Mouse (Mus musculus) heart, embryonic 15.5 days (tissue): ENCODE data around the gene Cntd1. TPM values are rescaled to one million over a fixed set of nuclear protein-coding genes. Genes with fewer than 3 reads are reported as not detected.

Experiments
- ATAC-seq: fragments of 200-750 bp; cut with Nextera tagmentation; replicated peaks from 2 replicates; pipeline ENCODE4 v1.8.0; 2017; ENCODE audit warnings: low read depth, moderate TSS enrichment; ENCODE audit not compliant: insufficient number of reproducible peaks, insufficient read depth, low FRiP score
- H3K27ac ChIP-seq: fragments of 300-500 bp; sonication (generic); 2 replicates; pipeline ENCODE4 v1.5.1; 2015; ENCODE audit warnings: mild to moderate bottlenecking, inconsistent platforms
- H3K27me3 ChIP-seq: fragments of 300-500 bp; sonication (generic); 2 replicates; pipeline ENCODE4 v1.6.1; 2015; ENCODE audit warnings: inconsistent platforms
- H3K36me3 ChIP-seq: fragments of 300-500 bp; sonication (generic); 2 replicates; pipeline ENCODE4 v1.6.1; 2015; ENCODE audit warnings: mild to moderate bottlenecking, inconsistent platforms
- H3K4me1 ChIP-seq: fragments of 300-500 bp; sonication (generic); replicated peaks from 2 replicates; pipeline ENCODE4 v1.6.1; 2015; ENCODE audit warnings: inconsistent platforms
- H3K4me2 ChIP-seq: fragments of 300-500 bp; sonication (generic); 2 replicates; pipeline ENCODE4 v1.6.1; 2015; ENCODE audit warnings: inconsistent platforms, mild to moderate bottlenecking, moderate library complexity
- H3K4me3 ChIP-seq: fragments of 300-500 bp; sonication (generic); 2 replicates; pipeline ENCODE4 v1.5.1; 2015; ENCODE audit warnings: mild to moderate bottlenecking, inconsistent platforms
- H3K9ac ChIP-seq: fragments of 300-500 bp; sonication (generic); 2 replicates; pipeline ENCODE4 v1.6.1; 2015; ENCODE audit warnings: mild to moderate bottlenecking, inconsistent platforms
- H3K9me3 ChIP-seq: fragments of 300-500 bp; sonication (generic); replicated peaks from 2 replicates; pipeline ENCODE4 v1.6.1; 2016; ENCODE audit warnings: inconsistent platforms
- WGBS: fragments of 180-500 bp; shearing (Covaris S2); methylation state at CpG from one replicate; pipeline ENCODE4 v1.1.7; 2015; ENCODE audit warnings: mixed read lengths; 5-methylcytosine and 5-hydroxymethylcytosine counted together
- polyA plus RNA-seq: library from polyadenylated mRNA; unstranded; fragments of >200 nt; fragmentation: Nextera tagmentation; extraction: Ambion mirVana; gene quantifications from 2 replicates; pipeline ENCODE4 v1.2.1, GENCODE M21; 2015

The Cntd1 gene
- polyA plus RNA-seq, 1 experiment from 2014 or later = 0.68 TPM

DNA sequence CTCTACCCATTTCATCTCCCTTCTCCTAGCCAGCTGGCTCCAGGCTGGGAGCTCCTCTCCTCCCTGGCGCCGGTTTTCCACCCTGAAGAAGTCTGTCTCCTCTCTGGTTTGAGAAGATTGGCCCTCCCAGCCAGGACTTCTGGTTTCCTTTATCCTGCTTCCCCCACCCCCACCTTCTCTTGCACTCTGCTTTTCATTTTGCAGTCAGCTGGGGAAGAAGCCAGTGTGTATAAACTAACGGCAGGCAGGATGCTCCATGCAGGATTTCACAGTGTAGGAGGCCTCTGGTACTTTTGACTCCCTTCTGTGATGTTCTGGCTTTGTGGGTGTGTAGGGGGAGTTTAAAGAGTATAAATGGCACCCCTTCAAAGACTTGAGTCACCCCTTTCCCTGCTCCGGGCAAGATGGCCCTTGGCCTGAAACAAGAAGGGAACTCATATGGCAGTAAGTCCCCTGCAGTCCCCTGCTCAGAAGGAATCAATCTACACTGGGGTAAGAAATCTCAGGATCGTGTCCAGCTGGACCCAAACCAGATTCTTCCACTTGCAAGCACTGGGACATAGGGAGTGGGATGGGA lies 40.7 kb upstream of the Cntd1 start:
- Histone ChIP-seq H3K4me2 (0 out of 2 replicates have a peak overlapping the region, but pooled peaks have one; percentile 21), H3K9me3 (no peaks in the 10 kb centered on the region), H3K9ac (no peak overlapping the region), H3K27me3 (0 out of 2 replicates have a peak, but pooled peaks cover 3% of the 10 kb centered on the region), H3K4me3 (no peak overlapping the region), H3K27ac (peak overlapping the region; percentile 73), H3K4me1 (peaks cover 7% of the 10 kb centered on the region; the same call in 1 of the 2 replicates), H3K36me3 (no peaks in the 10 kb centered on the region)
- WGBS = 33% methylated on average over 5 of the region's 5 CpGs
- peak; percentile 58 for ATAC-seq

DNA sequence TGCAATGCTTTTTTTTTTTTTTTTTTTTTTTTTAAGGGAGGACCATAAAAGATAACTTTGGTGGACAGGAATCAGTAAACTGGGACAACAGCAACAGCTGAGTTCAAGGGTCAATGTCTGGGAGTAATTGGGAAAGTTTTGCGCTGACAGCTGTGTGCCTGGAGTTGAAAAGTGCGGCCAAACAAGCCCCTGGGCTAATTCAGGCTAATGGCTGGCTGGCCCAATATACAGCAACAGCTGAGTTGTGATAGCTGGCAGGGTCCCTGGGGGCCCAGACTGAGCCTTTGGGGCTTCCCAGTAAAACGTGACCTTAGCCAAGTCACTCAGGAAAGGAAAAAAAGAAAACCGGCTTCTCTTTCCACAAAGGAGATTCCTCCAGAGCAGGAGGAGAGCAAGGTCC lies 33.7 kb upstream of the Cntd1 start:
- peak overlapping the region; percentile 76 for H3K4me3 ChIP-seq
- ATAC-seq = no peak

DNA sequence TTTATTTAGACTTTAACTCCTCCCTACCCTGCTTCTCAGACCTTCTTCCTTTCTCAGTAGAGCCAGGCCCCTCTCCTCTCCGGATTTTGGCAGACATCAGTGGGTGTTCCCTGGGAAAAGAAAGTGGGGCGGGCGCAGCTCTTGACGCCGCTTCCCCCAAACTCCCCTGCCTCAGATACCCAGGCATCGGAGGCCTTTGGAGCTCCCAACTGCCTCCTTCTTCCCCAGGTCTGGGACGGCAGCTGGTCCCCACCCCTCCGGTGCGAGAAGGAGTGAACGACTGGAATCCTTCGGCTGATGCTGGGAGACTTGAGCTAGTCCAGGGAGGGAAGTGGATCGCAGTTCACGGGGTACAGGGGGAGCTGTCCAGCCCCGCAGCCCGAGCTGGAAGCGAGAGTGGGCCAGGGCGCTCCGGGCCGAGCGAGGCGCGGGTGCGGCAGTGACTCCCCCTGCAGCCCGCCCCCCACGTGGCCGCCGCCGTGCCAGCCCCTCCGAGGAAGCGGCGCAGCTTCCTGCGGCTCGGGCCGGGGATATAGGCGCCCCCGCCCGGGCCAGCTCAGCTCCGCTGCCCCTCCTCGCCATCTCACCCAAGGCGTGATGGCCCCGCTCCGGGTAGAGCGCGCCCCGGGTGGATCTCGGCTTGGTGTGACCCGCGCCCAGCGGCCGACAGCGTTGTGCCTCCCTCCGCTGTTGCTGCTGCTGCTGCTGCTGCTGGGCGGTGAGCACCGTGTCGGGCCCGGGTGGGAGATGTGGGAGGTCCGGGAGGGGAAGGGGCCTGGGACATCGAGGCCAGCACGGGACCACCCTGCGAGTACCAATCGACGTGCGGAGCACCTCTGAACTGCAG lies 32.7 kb upstream of the Cntd1 start, which contains the start of gene Ramp2:
TSS of gene Ramp2 (plus strand) at position 174 of the 847 bp plus-strand sequence.
- no peaks in the 10 kb centered on the region for H3K36me3 ChIP-seq
- 1% methylated on average over 63 of the region's 63 CpGs for WGBS
- peaks cover 17% of the 10 kb centered on the region for H3K4me1 ChIP-seq
- peak within 1 kb of the TSS; percentile 81 for H3K9ac ChIP-seq
- H3K9me3 ChIP-seq = no peaks in the 10 kb centered on the region
- peak within 1 kb of the TSS; percentile 76 for H3K4me3 ChIP-seq
- H3K27me3 ChIP-seq = peaks cover 42% of the 10 kb centered on the region
- ATAC-seq = peak; percentile 75
- H3K27ac ChIP-seq = peak within 1 kb of the TSS; percentile 91
- peak within 1 kb of the TSS; percentile 96 for H3K4me2 ChIP-seq

More for the DNA sequence above, 33.7 kb upstream of the Cntd1 start:
- no peak overlapping the region for H3K9ac ChIP-seq
- peak overlapping the region; percentile 91 for H3K27ac ChIP-seq
- no peaks in the 10 kb centered on the region for H3K36me3 ChIP-seq
- H3K4me2 ChIP-seq = peak overlapping the region; percentile 96
- H3K9me3 ChIP-seq = no peaks in the 10 kb centered on the region
- WGBS = 30% methylated on average over 4 of the region's 4 CpGs
- peaks cover 42% of the 10 kb centered on the region for H3K27me3 ChIP-seq
- peaks cover 17% of the 10 kb centered on the region for H3K4me1 ChIP-seq

DNA sequence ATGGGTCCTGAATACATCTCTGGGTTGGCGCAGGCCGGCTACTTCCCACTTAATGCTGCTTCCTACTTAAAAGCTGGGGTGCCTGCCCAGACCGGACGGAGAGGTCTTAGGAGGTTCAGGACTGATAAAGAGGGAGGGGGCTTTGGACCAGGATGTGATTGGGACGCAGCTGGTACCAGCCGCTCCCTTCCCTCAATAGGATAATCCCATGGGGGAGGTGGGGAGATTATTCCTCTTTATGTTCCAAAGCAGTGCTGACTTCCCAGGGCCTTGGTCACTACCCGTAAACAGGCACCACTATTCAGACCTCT lies 32.2 kb upstream of the Cntd1 start:
- Histone ChIP-seq H3K36me3 (no peaks in the 10 kb centered on the region), H3K27me3 (peaks cover 42% of the 10 kb centered on the region), H3K4me1 (peaks cover 17% of the 10 kb centered on the region), H3K9me3 (no peaks in the 10 kb centered on the region), H3K4me2 (peak overlapping the region; percentile 96), H3K4me3 (peak overlapping the region; percentile 76), H3K27ac (peak overlapping the region; percentile 91), H3K9ac (peak overlapping the region; percentile 81)
- no peak; the same call in 1 of the 2 replicates for ATAC-seq
- WGBS = 9% methylated on average over 7 of the region's 7 CpGs

DNA sequence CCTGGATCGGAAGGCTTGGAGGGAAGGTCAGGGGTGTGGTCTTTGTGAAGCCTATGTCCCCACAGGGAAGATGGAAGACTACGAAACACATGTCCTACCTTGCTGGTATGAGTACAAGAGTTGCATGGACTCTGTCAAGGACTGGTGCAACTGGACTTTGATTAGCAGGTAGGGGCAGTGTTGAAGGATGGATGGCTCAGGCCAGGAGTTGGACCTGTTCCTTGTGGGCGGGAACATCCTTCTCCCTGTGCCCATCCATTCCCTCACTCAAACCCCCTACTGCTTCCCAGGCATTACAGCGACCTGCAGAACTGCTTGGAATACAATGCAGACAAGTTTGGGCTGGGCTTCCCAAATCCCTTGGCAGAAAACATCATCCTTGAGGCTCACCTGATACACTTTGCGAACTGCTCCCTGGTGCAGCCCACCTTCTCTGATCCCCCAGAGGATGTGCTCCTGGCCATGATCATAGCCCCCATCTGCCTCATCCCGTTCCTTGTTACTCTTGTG lies 31.2 kb upstream of the Cntd1 start:
- H3K27ac ChIP-seq = peak overlapping the region; percentile 91
- peak overlapping the region; percentile 96 for H3K4me2 ChIP-seq
- peaks cover 42% of the 10 kb centered on the region for H3K27me3 ChIP-seq
- WGBS = 73% methylated on average over 6 of the region's 6 CpGs
- H3K4me3 ChIP-seq = peak overlapping the region; percentile 76
- H3K4me1 ChIP-seq = peaks cover 20% of the 10 kb centered on the region
- H3K36me3 ChIP-seq = no peaks in the 10 kb centered on the region
- peak overlapping the region; percentile 81 for H3K9ac ChIP-seq
- no peak for ATAC-seq
- H3K9me3 ChIP-seq = no peaks in the 10 kb centered on the region

DNA sequence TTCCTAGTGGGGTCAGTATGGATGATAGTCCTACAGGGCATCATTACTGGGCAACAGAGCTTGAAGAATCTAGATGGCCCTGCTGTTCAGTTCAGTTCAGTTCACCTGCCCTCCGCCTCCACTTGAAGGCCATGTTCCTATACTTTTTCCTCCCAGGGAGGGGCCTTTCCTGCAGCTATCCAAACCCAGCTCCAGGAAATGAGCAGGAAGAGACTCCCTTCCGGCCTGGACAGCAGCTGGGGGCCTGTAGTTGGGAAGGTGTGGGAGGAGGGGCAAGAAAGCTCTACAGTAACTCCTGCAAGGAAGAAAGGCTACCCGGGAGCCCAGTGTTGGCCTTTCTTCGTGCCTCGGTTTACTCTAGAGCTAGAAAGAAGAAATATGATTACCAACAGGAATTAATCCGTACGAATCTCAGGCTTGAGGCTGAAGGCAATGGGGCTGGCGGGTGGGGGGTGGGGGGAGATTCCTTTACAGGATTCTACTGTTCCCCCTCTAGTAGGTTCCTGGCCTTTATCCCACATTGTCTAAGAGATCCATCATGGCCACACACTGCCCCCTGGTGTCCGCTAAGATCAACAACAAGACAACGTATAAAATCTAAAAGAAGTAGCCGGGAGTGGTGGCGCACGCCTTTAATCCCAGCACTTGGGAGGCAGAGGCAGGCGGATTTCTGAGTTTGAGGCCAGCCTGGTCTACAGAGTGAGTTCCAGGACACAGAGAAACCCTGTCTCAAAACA lies 30.4 kb upstream of the Cntd1 start:
- peak; percentile 55; the same call in 1 of the 2 replicates for ATAC-seq
- Histone ChIP-seq H3K36me3 (no peaks in the 10 kb centered on the region), H3K27me3 (peaks cover 42% of the 10 kb centered on the region), H3K9ac (peak overlapping the region; percentile 4; the same call in 1 of the 2 replicates), H3K4me3 (peak overlapping the region; percentile 76), H3K27ac (peak overlapping the region; percentile 91), H3K4me1 (peaks cover 25% of the 10 kb centered on the region), H3K4me2 (peak overlapping the region; percentile 96), H3K9me3 (no peaks in the 10 kb centered on the region)
- WGBS = 27% methylated on average over 14 of the region's 14 CpGs

DNA sequence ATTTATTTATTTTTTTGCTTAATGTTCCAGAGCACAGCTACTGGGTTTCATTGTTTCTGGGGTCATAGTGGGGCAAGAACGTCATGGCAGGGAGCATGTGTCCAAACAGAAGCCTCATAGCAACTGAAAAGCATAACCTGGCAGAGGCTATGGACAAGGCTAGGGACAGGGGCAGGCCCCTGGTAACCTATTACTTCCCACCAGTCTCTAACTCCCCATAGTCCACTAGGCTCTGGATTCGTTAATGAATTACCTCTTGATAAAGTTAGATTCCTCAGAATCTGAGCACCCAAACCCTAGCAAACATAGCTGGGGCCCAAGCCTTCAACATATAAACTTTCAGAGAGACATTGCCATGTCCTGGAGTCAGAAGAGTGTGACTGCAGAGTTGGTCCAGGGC lies 27.8 kb upstream of the Cntd1 start:
- no peaks in the 10 kb centered on the region for H3K36me3 ChIP-seq
- H3K4me3 ChIP-seq = no peak overlapping the region
- no peak overlapping the region for H3K4me2 ChIP-seq
- H3K9ac ChIP-seq = no peak overlapping the region
- H3K9me3 ChIP-seq = no peaks in the 10 kb centered on the region
- ATAC-seq = no peak
- H3K27me3 ChIP-seq = peaks cover 22% of the 10 kb centered on the region
- WGBS = 69% methylated on average over 2 of the region's 2 CpGs
- no peak overlapping the region for H3K27ac ChIP-seq
- H3K4me1 ChIP-seq = peaks cover 28% of the 10 kb centered on the region

DNA sequence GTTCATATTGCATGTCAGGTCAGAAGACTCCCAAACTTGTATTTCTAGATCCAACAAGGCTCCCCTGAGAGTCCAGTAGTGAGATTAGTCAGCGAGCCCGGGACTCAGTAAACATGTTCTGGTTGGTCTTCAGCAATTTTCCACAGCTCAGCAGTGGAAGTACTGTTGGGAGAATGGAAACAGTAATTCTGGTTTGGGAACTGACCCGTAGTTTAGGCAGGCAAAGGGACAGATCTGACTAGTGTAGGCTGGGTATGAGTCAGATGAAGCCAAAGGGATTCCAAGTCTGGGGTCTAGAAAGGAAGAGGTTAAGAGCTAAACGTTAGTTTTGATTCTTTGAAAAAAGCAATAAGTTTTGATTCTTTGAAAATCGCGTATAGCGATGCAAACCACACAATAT lies 25.9 kb upstream of the Cntd1 start:
- H3K36me3 ChIP-seq = 0 out of 2 replicates have a peak, but pooled peaks cover 1% of the 10 kb centered on the region

DNA sequence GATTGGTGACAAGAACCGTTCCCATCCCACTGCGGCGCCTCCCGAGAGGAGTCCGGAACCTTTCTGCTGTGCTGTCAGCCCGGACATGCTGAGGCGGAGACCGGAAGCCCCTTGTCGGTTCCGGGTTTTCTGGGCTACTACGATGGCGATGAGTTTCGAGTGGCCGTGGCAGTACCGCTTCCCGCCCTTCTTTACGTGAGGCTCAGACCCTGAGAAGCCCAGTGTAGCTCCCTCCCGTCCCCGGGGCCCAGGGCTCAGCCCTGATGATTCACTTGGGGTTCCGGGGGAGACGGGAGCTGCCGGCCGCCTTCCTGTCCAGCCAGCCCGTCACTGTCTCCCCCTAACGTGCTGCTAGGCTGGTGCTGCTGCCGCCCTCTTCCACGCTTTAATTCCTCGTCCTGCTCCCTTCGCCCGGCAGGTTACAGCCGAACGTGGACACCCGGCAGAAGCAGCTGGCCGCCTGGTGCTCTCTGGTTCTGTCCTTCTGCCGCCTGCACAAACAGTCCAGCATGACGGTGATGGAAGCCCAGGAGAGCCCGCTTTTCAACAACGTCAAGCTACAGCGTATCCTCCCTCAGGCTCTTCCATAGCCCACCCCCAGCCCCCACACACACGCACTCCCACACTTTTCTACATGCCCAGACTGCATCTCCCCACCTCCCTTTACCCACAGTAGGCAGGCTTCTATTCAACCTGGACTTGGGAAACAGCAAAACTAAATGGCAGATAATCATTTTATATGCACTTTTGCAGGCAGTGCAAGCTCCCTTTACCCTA lies 25.0 kb upstream of the Cntd1 start, which contains the start of gene Vps25:
TSS of gene Vps25 (plus strand) at position 95 of the 777 bp plus-strand sequence.
- peak within 1 kb of the TSS; percentile 91 for H3K27ac ChIP-seq
- H3K9me3 ChIP-seq = no peaks in the 10 kb centered on the region
- ATAC-seq = peak; percentile 71
- peak within 1 kb of the TSS; percentile 87 for H3K4me2 ChIP-seq
- H3K4me1 ChIP-seq = peaks cover 38% of the 10 kb centered on the region
- H3K9ac ChIP-seq = peak within 1 kb of the TSS; percentile 82
- H3K27me3 ChIP-seq = no peaks in the 10 kb centered on the region
- 0 out of 2 replicates have a peak, but pooled peaks cover 4% of the 10 kb centered on the region for H3K36me3 ChIP-seq
- WGBS = under 1% methylated on average over 40 of the region's 40 CpGs
- H3K4me3 ChIP-seq = peak within 1 kb of the TSS; percentile 74

More for the DNA sequence above, 25.9 kb upstream of the Cntd1 start:
- ATAC-seq = no peak
- peaks cover 30% of the 10 kb centered on the region for H3K4me1 ChIP-seq
- H3K4me3 ChIP-seq = peak overlapping the region; percentile 74
- H3K9me3 ChIP-seq = no peaks in the 10 kb centered on the region
- WGBS = 8% methylated on average over 7 of the region's 7 CpGs
- H3K27me3 ChIP-seq = peaks cover 3% of the 10 kb centered on the region
- peak overlapping the region; percentile 87 for H3K4me2 ChIP-seq
- H3K9ac ChIP-seq = peak overlapping the region; percentile 82
- peak overlapping the region; percentile 91 for H3K27ac ChIP-seq
